Mouse (Mus musculus): ENCODE measurements around the gene Mx1.

DNA sequence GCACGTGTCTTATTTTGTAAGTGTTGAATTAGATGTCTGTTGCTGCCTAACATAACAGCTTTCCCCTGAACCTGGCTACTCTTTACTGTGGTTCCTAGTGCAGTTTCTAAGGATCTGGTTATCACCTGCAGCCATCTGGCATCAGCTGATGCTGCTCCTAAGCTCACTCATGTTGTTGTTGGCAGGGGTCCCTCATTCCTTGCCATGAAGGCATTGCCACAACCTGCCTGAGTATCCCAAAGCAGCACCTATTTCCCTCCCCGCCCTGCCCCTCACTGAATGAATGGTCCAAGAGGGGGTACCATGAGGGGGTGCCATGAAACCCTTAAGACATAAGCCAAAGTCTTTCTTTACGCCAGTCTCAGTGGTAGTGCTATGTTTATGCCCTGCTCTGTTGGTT lies 34.7 kb downstream of the Mx1 start:
- TF ChIP-seq SIN3A (IDR thresholded peaks at IDR 0.05; ENCODE audit: low read length) (no peak), CTCF (IDR thresholded peaks at IDR 0.05 in 2 of 3, conservative IDR thresholded peaks at IDR 0.05 in 1 of 3; ENCODE audit: control insufficient read depth in 1 of 3, insufficient read depth in 1 of 3, low read depth in 2 of 3, low read length in 3 of 3, poor library complexity in 1 of 3, severe bottlenecking in 1 of 3) (no peak), TAL1 (IDR thresholded peaks at IDR 0.05; ENCODE audit: low read length) (no peak), MAX (IDR thresholded peaks at IDR 0.05; ENCODE audit: low read length) (no peak), MAZ (IDR thresholded peaks at IDR 0.05; ENCODE audit: low read depth, low read length) (no peak), EP300 (IDR thresholded peaks at IDR 0.05; ENCODE audit: low read depth in 1 of 2, low read length in 2 of 2) (no peak), POLR2A (IDR thresholded peaks at IDR 0.05; ENCODE audit: control insufficient read depth in 1 of 2, insufficient read depth in 1 of 2, low read depth in 1 of 2, low read length in 2 of 2, poor library complexity in 1 of 2) (no peak), RAD21 (IDR thresholded peaks at IDR 0.05; ENCODE audit: low read depth, low read length) (no peak), HCFC1 (IDR thresholded peaks at IDR 0.05; ENCODE audit: low read depth, low read length) (no peak), MAFK (IDR thresholded peaks at IDR 0.05; ENCODE audit: borderline replicate concordance, low read depth, low read length) (no peak), ZC3H11A (IDR thresholded peaks at IDR 0.05; ENCODE audit: low read depth, low read length) (no peak)
